Mouse (Mus musculus) right cerebral cortex, postnatal 4 days (tissue): ENCODE measurements at regions not wholly inside any gene's neighbourhood (a gene's known extent, or its start where the extent isn't known, plus 50 kb on each side); places are given as distances from the start of the nearest gene placed in this dataset.
"Not testable (repeated sequence)": the region's sequence is repeated elsewhere in the genome, so short reads cannot be mapped to it uniquely, and the experiment has no call there.

Source experiments
- DNase-seq: peaks from one replicate; pipeline ENCODE4 v3.0.0-alpha.2; 2022

DNA sequence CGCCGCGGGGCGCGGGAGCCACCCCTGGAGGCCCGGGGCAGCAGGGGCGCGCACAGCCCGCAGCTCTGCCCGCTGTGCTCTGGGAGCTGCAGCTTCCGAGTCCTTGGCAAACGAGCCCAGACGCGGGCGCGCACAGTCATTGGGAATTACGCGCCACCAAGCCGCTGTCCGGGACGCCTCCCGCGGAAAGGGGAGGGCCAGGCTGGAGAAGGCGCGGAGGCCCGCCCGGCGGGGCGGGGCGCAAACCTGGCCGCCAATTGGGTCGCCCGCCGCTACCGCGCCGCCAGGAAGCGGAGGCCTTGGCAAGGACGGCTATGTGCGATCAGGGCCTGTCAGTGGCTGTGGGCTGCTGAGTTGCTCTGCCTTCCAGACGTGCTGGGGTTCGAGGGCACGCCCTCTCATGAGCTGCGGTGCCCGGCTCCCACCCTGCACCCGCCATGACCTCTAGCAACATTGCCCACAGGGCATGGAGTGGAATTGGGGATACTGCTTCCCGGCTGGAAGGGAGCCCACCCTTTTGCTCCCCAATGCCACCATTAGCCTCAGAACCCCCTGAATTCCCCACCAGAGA is 739.1 kb upstream of the Ywhaq start:
- peak; percentile 14 for DNase-seq

GRCm38 (mm10) chr12:22155341-22155740 is 737.9 kb upstream of the Ywhaq start:
- DNase-seq, result not testable (repeated sequence)
